Mouse (Mus musculus) embryonic facial prominence, embryonic 11.5 days (tissue): Measurements from ENCODE around the gene Cnksr3. TPM values are rescaled to one million over a fixed set of nuclear protein-coding genes. Genes with fewer than 3 reads are reported as not detected.

ENCODE experiments used
- ATAC-seq: fragments of 200-750 bp; cut with Nextera tagmentation; replicated peaks from 2 replicates; pipeline ENCODE4 v1.8.0; 2017; ENCODE audit warnings: low read depth; ENCODE audit not compliant: insufficient number of reproducible peaks, low FRiP score, low TSS enrichment
- DNase-seq: peaks from one replicate; pipeline ENCODE4 v3.0.0-alpha.2; 2015; ENCODE audit warnings: low spot score
- H3K27ac ChIP-seq: fragments of 300-500 bp; sonication (generic); replicated peaks from 2 replicates; pipeline ENCODE4 v1.5.1; 2014; ENCODE audit warnings: mild to moderate bottlenecking, low read depth, low read length, control low read depth
- H3K27me3 ChIP-seq: fragments of 300-500 bp; sonication (generic); 2 replicates; pipeline ENCODE4 v1.6.1; 2014; ENCODE audit warnings: mild to moderate bottlenecking, low read length, moderate library complexity, mixed read lengths; ENCODE audit not compliant: control insufficient read depth, insufficient read depth
- H3K36me3 ChIP-seq: fragments of 300-500 bp; sonication (generic); replicated peaks from 2 replicates; pipeline ENCODE4 v1.6.1; 2014; ENCODE audit warnings: low read depth, mild to moderate bottlenecking, low read length, moderate library complexity, mixed read lengths; ENCODE audit not compliant: control insufficient read depth, insufficient read depth
- H3K4me1 ChIP-seq: fragments of 300-500 bp; sonication (generic); 2 replicates; pipeline ENCODE4 v1.6.1; 2014; ENCODE audit warnings: low read length, mixed read lengths; ENCODE audit not compliant: control insufficient read depth, insufficient read depth
- H3K4me2 ChIP-seq: fragments of 300-500 bp; sonication (generic); 2 replicates; pipeline ENCODE4 v1.6.1; 2014; ENCODE audit warnings: low read depth, mild to moderate bottlenecking, control low read depth, low read length, moderate library complexity
- H3K4me3 ChIP-seq: fragments of 300-500 bp; sonication (generic); 2 replicates; pipeline ENCODE4 v1.5.1; 2014; ENCODE audit warnings: low read depth, low read length, control low read depth
- H3K9ac ChIP-seq: fragments of 300-500 bp; sonication (generic); replicated peaks from 2 replicates; pipeline ENCODE4 v1.6.1; 2014; ENCODE audit warnings: mild to moderate bottlenecking, control low read depth, low read length
- H3K9me3 ChIP-seq: fragments of 300-500 bp; sonication (generic); replicated peaks from 2 replicates; pipeline ENCODE4 v1.6.1; 2016; ENCODE audit warnings: mild to moderate bottlenecking, low read length, inconsistent platforms, mixed read lengths; ENCODE audit not compliant: control insufficient read depth
- WGBS: fragments of 180-500 bp; shearing (Covaris S2); extraction: QIAGEN DNeasy Blood & Tissue Kit; methylation state at CpG from one replicate; pipeline ENCODE4 v1.1.7; 2014; 5-methylcytosine and 5-hydroxymethylcytosine counted together
- polyA plus RNA-seq: library from polyadenylated mRNA; unstranded; fragments of >200 nt; fragmentation: Nextera tagmentation; extraction: Ambion mirVana; gene quantifications from 2 replicates; pipeline ENCODE4 v1.2.1, GENCODE M21; 2014

Cnksr3 gene
- polyA plus RNA-seq, 1 experiment from 2014 or later = 10.1 TPM

GRCm38 (mm10) chr10:7135751-7136150 lies 76.3 kb downstream of the Cnksr3 start:
- Histone ChIP-seq H3K4me3 (no peak overlapping the region), H3K27me3 (no peaks in the 10 kb centered on the region), H3K4me1 (no peaks in the 10 kb centered on the region), H3K27ac (no peak overlapping the region), H3K4me2 (no peak overlapping the region), H3K9me3 (no peaks in the 10 kb centered on the region), H3K9ac (no peak overlapping the region), H3K36me3 (no peaks in the 10 kb centered on the region)
- WGBS = 88% methylated on average over 2 of the region's 2 CpGs
- DNase-seq = no peak
- no peak for ATAC-seq

DNA sequence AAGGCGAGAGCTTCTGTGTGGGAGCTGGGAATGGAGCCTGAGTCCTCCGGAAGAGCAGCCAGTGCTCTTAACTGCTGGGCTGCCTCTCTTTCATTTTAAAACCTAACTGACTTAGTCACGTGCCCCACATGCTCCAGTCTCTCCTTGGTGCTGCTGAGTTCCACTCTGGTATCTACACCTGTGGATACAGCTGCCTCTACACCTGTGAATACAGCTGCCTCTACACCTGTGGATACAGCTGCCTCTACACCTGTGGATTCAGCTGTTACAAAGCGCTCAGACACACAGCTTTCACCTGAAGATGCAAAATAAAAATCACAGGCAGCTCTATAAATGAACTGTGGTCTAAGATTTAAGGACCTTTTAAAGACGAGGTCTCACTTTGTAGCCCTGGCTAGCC lies 79.0 kb downstream of the Cnksr3 start:
- WGBS = 91% methylated on average over 5 of the region's 5 CpGs
- no peak for DNase-seq

DNA sequence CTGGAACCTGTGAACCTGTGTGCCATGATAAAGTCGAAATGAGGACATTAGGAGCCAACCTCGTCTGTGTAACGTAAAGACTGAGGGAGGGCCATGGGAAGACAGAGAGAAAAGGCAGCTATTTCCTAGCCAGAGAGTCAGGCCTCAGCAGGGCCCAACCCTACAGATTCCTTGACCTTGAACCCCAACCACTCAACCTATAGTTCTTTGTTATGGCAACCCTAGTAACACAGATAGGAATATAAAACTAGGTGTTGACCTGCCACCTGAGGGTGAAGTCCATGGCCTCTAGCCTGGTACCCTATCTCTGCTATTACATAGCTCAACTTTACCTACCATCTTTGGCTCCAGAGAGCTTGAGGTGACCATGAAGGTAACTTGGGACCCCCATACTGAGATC lies 80.6 kb downstream of the Cnksr3 start:
- DNase-seq = no peak
- Histone ChIP-seq H3K4me3 (no peak overlapping the region), H3K9me3 (no peaks in the 10 kb centered on the region), H3K36me3 (no peaks in the 10 kb centered on the region; the same call in 1 of the 2 replicates), H3K27ac (no peak overlapping the region), H3K27me3 (no peaks in the 10 kb centered on the region), H3K9ac (no peak overlapping the region), H3K4me2 (no peak overlapping the region), H3K4me1 (no peaks in the 10 kb centered on the region)
- 91% methylated on average over 3 of the region's 3 CpGs for WGBS
- no peak for ATAC-seq

More for the DNA sequence above, 79.0 kb downstream of the Cnksr3 start:
- Histone ChIP-seq H3K9ac (no peak overlapping the region), H3K9me3 (no peaks in the 10 kb centered on the region), H3K27me3 (no peaks in the 10 kb centered on the region), H3K4me2 (no peak overlapping the region), H3K4me1 (no peaks in the 10 kb centered on the region), H3K4me3 (no peak overlapping the region), H3K36me3 (no peaks in the 10 kb centered on the region; the same call in 1 of the 2 replicates), H3K27ac (no peak overlapping the region)
- ATAC-seq = no peak

- no peak overlapping the region for H3K4me3 ChIP-seq
- H3K9me3 ChIP-seq = no peaks in the 10 kb centered on the region
- H3K27me3 ChIP-seq = no peaks in the 10 kb centered on the region
- no peak overlapping the region for H3K27ac ChIP-seq
- DNase-seq = no peak
- no peaks in the 10 kb centered on the region for H3K4me1 ChIP-seq
- WGBS = 91% methylated on average over 9 of the region's 9 CpGs
- ATAC-seq = no peak
- no peak overlapping the region for H3K9ac ChIP-seq
- H3K36me3 ChIP-seq = no peaks in the 10 kb centered on the region; the same call in 1 of the 2 replicates
- H3K4me2 ChIP-seq = no peak overlapping the region
Observed at GRCm38 (mm10) chr10:7127828-7128227, 84.2 kb downstream of the Cnksr3 start.

GRCm38 (mm10) chr10:7126882-7127281 lies 85.2 kb downstream of the Cnksr3 start:
- Histone ChIP-seq H3K36me3 (no peaks in the 10 kb centered on the region; the same call in 1 of the 2 replicates), H3K27ac (no peak overlapping the region)
- no peak for ATAC-seq

GRCm38 (mm10) chr10:7126287-7126686 lies 85.8 kb downstream of the Cnksr3 start:
- ATAC-seq (no peak), DNase-seq (no peak)
- no peaks in the 10 kb centered on the region; the same call in 1 of the 2 replicates for H3K36me3 ChIP-seq
- no peak overlapping the region for H3K4me2 ChIP-seq
- H3K4me3 ChIP-seq = no peak overlapping the region
- no peaks in the 10 kb centered on the region for H3K9me3 ChIP-seq
- no peak overlapping the region for H3K27ac ChIP-seq
- no peaks in the 10 kb centered on the region for H3K27me3 ChIP-seq
- no peak overlapping the region for H3K9ac ChIP-seq
- no peaks in the 10 kb centered on the region for H3K4me1 ChIP-seq
- WGBS = 78% methylated on average over 7 of the region's 7 CpGs

More at GRCm38 (mm10) chr10:7126882-7127281, 85.2 kb downstream of the Cnksr3 start:
- Histone ChIP-seq H3K4me3 (no peak overlapping the region), H3K27me3 (no peaks in the 10 kb centered on the region), H3K9ac (no peak overlapping the region), H3K4me1 (no peaks in the 10 kb centered on the region), H3K4me2 (no peak overlapping the region), H3K9me3 (no peaks in the 10 kb centered on the region)
- WGBS = 90% methylated on average over 12 of the region's 12 CpGs
- no peak for DNase-seq

- Histone ChIP-seq H3K36me3 (no peaks in the 10 kb centered on the region; the same call in 1 of the 2 replicates), H3K27ac (no peak overlapping the region), H3K4me3 (no peak overlapping the region), H3K9me3 (no peaks in the 10 kb centered on the region), H3K4me2 (no peak overlapping the region), H3K27me3 (no peaks in the 10 kb centered on the region), H3K4me1 (no peaks in the 10 kb centered on the region), H3K9ac (no peak overlapping the region)
- DNase-seq (no peak), ATAC-seq (no peak)
- WGBS = 78% methylated on average over 7 of the region's 7 CpGs
Observed at GRCm38 (mm10) chr10:7124993-7125392, 87.0 kb downstream of the Cnksr3 start.

DNA sequence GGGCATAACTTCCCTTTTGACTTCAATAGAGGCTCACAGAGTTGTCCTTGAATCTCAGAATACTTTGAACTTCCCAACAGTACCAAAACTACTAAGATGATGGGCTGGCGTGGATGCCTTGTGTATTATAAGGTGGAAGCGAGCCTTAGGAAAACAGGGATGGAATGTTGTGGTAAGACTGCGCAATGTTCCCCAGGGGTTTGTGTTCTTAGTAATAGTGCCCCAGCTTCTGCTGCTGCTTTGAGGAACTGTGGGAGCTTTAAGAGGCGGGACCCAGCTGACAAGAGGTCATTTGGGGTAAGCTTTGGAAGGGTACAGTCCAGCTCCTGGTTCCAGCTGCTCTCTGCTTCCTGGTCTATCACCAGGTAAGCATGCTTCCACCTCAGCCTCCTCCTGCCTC lies 89.7 kb downstream of the Cnksr3 start:
- no peak overlapping the region for H3K4me2 ChIP-seq
- H3K4me3 ChIP-seq = no peak overlapping the region
- H3K9ac ChIP-seq = no peak overlapping the region
- no peaks in the 10 kb centered on the region for H3K36me3 ChIP-seq
- H3K27ac ChIP-seq = no peak overlapping the region
- no peaks in the 10 kb centered on the region for H3K27me3 ChIP-seq
- no peaks in the 10 kb centered on the region for H3K9me3 ChIP-seq
- H3K4me1 ChIP-seq = 0 out of 2 replicates have a peak, but pooled peaks cover 4% of the 10 kb centered on the region
- DNase-seq (no peak), ATAC-seq (no peak)
- WGBS = 79% methylated on average over 4 of the region's 4 CpGs
